Mouse (Mus musculus): ENCODE results near the gene Gm43517.

Gm43517 gene

DNA sequence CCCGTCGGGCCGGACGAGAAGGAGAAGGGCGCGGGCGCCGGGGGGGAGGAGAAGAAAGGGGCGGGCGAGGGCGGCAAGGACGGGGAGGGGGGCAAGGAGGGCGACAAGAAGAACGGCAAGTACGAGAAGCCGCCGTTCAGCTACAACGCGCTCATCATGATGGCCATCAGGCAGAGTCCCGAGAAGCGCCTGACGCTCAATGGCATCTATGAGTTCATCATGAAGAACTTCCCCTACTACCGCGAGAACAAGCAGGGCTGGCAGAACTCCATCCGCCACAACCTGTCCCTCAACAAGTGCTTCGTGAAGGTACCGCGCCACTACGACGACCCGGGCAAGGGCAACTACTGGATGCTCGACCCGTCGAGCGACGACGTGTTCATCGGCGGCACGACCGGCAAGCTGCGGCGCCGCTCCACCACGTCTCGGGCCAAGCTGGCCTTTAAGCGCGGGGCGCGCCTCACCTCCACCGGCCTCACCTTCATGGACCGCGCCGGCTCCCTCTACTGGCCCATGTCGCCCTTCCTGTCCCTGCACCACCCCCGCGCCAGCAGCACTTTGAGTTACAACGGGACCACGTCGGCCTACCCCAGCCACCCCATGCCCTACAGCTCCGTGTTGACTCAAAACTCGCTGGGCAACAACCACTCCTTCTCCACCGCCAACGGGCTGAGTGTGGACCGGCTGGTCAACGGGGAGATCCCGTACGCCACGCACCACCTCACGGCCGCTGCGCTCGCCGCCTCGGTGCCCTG, at the start of gene Gm43517:
Gene Gm43517, plus strand, starts transcription at position 299 of the 755 bp plus-strand sequence.
- no peak for DNase-seq (ENCODE audit: low spot score)

DNA sequence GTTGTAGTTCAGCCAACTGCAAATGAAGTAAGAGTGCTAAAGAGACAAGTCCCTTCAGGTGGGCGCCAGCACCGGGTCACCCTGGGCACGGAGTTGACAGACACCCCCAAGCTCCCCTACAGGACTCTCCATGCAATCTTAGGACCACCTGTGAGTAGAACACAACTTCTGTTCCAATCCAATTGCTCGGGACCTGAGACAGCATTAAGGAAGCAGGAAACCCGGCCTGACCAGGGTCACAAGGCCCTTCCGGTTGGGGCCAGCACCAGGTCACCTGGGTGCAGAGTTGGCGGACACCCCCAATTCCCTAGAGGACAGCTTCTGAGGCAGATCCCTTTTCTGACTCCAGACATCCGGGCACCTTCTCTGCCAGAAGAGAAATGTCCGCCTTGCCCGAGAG, 35.3 kb upstream of the Gm43517 start:
- DNase-seq (ENCODE audit: low spot score), result no peak

DNA sequence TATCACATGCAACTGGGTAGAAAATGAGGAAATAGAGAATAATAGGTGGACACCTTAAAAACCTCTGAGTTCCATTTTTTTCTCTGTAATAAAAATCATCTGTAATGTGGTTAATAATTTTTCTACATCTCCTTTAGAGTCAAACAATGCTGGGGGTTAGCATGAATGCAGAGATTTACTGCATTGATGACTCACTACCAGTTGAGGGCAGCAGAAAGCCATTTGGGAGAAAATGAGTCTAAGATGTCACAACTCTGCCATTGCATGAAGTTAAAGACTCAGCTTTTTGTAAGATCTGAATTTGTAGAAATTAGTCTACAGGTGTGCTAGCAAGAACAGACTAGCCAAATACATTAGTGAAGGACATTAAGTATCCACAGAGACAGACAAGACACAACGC, 16.0 kb upstream of the Gm43517 start:
- no peak for DNase-seq (ENCODE audit: low spot score)

DNA sequence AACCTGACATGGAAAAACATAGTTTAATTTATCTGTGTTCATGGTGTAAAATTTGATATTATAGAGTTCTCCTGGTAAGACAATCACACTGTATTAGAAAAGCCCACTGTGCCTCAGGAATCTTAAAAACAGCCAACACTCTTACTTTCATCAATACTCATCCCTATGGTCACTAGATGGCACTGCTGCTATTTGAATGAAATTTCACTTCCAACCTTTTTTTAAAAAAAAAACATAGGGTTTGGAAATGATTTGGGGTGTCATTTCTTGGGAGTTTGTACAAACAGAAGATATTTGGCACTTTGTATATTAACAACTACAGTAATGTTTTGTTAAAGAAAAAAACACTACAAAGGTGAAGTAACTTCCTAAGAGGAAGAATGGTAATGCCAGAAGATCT, 12.8 kb upstream of the Gm43517 start:
- no peak for DNase-seq (ENCODE audit: low spot score)

DNA sequence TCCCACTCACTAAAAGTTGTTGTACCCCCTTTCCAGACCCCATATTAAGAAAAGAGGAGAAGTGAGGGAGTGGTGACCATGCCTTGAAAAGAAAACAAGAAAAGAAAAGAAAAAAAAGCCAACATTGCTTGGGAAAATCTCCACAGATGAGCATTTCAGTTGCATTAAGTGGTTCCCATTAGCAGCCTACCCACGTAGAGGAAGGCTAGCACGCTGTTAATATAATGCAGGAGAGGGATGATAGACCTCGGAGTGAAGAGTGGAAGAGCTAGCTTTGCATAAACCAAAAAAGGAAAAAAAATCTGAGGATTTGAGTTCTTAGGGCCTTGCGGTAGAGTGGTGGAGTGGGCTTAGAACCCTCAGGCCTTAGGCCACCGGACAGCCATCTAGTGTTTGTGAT, 11.8 kb upstream of the Gm43517 start:
- DNase-seq (ENCODE audit: low spot score), result no peak

DNA sequence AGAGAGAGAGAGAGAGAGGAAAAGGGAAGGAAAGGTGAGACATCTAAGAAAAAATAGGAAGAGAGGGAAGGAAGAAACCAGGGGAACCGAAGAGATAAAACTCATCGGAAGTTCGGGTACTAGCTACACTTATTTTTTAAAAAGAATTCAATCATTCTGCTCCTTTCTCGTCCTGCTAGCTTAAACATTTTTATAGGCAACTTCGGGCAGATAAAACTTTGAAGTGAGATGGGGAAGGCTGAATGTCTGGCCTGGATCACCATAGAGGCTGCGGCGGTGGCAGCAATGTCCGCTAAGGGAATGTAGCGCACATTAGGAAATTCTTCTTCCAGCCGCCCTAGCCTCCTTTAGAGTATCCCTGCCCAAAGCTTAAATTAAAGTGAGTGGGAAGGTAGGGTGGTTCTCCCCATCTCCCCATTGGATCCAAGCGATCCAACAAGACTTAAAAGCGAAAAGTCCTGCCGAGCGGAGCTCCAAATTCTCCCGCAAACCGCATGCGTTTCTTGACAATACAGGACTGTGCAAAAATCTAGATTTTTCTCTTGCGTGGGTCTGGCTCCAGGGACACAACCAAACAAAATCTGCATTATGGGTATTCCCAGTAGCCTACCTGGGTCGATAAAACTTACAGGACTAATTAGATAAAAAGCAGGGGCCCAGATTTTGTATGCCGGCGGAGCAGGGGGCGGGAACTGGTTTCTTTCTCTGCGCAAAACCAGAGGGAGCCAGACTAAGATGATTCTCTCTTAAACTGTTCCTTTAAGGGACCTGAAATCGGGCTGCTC, 11.0 kb upstream of the Gm43517 start:
- no peak for DNase-seq (ENCODE audit: low spot score)

DNA sequence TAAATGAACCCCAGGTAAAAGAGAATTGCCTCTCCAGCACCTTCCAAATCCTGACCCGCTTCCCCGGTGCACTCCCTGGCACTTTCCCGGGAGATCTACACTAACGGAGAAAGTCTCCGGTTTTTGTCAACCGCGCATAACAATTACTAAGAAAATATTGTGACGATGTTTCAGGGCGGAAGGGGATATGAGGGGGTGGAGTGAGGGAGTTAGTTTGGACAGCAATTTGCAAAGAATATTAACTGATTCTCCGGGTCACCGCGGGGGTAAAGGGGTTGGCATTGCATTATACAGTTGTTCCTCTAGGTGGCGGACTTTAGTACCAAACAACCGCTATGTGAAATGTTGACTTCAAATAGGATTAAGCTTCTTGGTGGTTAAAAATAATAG, 10.4 kb upstream of the Gm43517 start:
- DNase-seq (ENCODE audit: low spot score), result no peak

DNA sequence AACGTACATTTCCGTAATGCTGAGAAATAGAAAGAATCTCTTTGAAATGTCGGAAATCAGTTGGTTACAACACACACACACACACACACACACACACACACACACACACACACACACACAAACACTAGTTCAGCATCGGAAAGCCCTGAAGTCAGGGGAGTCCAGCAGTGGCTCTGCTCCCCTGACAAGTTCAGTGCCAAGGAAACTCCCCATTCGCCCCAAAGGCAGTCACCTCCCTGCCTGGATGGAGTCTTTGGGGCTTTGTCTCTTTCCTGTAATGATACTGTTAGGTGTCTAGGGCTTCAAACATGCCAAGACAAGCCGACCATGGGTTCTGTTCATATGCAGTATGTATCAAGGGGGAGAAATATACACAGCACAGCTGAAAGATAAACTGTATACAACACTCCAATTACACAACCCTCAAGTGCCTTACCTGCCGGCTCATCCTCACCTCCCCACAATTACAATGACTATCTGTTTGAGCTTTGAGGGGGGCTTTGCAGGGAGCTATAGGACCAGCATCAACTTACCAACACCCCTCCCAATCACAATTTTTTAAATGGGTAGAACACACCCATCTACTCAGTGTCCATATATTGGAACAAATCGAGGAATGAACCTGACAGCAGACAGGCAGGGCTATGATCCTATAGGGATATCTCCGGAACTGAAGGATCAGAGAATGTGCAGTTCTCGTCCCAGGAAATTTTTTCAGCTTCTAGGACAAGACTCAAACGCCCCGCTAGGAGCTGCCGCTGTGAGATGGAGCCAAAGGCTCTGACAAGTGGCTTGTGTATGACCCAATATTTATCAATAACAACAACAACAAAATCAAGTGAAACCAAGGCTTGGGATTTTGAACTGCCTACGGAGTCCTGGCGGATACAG, 9.3 kb upstream of the Gm43517 start:
- DNase-seq (ENCODE audit: low spot score), result no peak

DNA sequence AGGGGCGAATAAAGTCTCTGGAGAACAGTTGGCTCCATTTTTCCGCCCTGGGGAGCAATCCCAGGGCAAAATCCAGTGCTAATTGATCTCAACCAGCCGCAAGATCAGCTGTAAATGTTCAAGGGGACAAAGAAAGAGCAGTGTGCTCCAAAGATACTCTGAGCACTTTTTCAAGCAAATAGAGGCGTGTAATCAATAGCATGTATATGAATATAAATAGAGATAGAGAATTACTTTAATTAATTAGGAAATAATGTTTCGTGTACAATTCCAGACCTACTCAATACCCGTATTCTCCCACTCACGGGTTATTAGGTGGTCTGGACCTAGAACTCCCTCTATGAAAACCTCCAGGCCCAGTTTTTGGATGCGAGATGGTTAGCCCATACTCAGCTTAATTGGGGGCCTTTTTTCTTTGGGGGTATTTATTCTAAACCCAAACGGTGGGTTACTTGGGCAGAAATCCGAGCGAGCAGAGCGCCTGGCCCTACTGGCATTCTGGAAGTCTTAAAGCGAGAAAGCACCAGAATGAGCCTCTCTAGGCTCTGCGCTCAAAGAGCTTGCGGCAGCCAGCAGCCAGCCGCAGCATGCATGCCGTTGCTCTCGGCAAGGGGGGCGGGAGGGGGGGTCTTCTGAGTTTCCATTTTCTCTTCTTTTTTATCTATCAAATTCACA, 8.5 kb upstream of the Gm43517 start:
- no peak for DNase-seq (ENCODE audit: low spot score)

DNA sequence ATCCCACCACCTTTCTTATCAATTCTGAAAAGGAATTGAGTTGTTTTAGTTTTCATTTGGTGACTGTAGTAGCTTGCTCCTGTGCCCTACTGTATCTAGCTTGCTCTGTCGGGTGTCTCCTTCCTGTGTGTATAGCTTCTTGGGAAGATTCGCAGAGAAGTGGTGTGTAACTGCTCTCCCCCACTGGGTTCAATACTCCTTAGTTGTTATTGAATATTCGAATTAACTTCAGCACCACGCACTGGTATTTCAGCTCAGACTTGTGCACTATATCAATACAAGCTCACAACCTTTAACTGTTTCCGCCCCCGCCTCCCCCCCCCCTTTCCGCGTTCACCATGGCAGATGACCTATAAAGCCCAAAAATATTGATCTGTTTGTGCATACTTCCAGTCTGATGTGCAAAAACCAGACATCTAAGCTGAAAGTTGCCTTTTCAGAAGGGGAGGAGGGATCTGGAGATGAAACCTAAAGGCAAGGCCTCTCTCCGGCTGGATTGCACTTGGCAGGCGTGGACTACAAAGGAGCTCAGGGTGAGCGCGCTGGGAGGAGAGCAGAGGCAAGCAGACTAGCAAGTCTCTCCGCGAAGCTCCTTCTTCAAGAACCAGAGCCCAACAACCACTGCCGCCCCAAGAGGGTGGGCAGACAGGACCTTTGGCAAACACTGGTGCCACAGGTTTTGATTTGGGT, 7.5 kb upstream of the Gm43517 start:
- no peak for DNase-seq (ENCODE audit: low spot score)

DNA sequence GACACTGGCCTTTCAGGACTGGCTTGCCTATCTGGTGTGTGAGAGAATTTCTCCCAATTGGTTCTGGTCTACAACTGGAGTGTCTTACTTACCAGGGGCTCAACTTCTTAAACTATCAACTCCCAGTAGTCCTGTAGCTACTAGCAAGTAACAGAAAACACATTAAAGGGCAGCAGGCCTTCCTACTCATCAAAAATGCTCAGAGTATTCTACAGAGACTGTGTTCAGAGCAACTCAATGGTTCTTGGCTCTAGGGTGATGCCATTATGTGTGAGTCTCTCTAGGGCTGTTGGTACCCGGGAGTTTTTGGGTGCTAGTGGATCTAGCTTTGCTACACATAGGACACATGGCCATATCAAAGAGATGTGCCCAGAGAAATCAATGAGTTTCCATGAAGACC, 6.1 kb upstream of the Gm43517 start:
- DNase-seq (ENCODE audit: low spot score), result no peak

DNA sequence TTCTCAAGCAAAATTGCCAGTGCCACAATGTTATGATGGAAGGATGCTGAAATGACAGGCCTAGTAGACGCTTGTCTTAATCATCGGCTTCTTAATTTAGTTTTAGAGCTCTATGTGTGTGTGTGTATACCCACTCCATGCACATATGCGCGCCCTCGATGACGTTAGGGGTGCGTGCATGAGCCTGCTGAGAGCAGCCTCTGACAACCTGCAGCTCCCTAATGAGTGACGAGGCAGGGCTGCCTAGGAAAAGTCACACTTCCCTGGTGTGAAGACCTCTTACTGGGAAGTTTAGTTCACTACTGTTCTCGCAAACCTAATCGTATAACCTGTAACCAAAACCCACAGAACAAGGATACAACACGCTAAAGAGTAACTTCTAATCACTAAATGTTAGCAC, 5.5 kb upstream of the Gm43517 start:
- no peak for DNase-seq (ENCODE audit: low spot score)

DNA sequence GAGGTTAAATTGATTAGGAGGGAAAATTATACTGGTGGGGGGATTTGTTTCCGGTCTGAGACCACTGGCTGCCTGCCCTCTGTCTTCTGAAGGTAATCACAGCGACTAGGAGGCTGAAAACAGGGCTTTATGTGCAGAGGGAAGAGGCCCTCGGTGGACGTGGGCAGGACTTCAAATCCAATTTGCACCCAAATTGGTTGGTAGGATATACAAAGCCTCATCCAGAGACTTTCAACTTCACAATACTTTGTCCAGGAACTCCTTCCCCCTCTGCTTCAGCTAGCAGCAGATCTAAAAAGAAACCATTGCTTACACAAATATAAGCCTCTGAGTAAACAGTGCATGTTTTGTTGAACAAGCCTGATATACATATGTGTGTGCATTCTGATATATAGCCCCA, 4.5 kb upstream of the Gm43517 start:
- DNase-seq (ENCODE audit: low spot score), result no peak

DNA sequence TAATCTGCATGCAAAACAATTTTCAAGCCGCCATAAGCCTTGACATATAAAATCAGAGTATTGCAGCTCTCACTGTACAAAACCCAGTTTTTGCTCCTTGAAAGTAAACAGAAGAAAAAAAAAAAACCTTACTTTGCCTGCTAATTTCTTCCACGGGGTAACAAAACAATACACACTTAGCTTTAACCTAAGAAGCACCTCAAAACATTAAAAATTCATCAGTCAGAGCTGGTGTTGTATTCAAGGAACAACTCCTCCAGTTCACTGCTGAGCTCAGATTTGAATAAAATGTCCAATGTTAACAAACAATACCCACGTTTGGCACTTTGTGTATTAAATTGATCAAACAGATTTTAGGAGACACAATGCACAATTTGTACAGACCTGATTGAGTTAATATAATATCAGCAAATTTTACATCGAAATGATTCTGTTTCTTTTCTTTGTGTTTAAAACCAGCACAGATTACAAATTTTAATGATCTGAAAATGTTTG, 3.9 kb upstream of the Gm43517 start:
- DNase-seq (ENCODE audit: low spot score), result no peak

DNA sequence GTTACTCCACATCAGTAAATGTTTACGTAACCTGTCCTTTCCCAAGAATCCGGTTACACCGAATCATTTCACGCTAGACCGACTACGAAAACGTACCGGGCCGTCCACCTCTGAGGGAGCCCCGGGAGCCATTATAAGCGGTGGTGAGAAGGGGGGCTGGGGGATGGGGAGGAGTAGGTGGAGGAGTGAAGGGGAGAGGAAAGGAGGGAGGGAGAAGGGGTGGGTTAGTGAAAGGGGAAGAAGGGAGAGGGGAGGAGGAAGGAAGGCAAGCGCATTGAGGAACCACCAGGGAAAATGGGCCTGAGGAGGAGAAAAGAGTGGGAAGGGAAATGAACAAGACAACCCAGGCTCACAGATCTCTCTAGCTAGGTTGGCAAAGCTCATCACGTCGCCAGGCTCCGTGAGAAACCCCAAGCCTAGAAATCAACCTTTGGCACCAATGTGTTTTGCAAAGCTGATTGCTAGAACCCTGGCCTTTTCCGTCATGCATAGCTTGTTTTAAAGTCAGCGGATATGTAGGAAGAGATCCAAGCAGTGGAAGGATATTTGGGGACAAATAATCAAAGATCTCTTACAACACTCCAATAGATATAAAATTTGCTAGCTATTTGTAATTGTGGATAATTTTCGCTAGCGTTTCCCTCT, 3.1 kb upstream of the Gm43517 start:
- no peak for DNase-seq (ENCODE audit: low spot score)

DNA sequence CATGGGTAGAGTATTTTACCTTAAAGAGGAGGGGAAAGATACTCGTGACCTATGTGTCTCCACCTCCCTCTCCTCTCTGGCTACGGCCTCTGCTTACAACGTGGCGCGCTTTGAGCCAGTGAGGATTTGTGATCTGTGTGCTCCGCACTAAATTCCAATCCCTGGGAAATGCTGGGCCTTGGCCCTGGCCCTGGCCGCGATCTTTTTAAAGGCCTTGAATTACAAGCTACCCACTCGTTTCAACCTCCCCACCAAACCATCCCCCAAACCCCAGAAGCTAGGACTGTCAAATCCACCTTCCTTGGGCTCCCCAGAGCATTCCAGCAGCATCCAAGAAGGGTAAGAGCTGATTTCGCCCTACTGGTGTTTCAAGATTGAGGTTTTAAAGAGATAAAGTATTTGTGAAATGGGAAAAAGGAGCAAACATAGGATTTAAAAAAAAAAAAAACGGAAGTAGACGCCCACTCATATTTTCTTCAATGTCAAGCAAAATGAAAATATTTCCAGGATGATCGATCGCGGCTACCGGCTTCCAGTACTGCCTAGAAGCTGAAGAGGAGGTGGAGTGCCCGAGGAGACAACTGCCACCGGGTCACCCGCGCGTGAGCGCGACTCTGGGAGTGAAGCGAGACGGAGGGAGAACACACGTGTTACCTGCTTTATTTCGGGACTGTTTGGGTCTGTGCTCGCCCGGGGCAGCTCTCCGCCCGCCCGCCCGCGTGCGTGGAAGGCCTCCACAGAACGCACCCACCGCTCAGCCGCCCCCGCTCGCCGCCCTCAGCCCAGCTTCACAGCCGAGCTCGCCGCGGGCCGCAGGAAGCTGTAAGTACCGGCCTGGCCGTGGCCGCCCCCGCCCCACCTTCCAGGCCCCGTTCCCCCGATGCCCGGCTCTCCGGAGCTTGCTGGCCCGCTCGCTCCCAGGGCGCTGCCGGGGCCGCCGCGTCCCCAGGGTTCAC, 2.1 kb upstream of the Gm43517 start, which contains the start of gene Foxg1:
Gene Foxg1, plus strand, starts transcription at position 96 of the 956 bp plus-strand sequence.
- no peak for DNase-seq (ENCODE audit: low spot score)

DNA sequence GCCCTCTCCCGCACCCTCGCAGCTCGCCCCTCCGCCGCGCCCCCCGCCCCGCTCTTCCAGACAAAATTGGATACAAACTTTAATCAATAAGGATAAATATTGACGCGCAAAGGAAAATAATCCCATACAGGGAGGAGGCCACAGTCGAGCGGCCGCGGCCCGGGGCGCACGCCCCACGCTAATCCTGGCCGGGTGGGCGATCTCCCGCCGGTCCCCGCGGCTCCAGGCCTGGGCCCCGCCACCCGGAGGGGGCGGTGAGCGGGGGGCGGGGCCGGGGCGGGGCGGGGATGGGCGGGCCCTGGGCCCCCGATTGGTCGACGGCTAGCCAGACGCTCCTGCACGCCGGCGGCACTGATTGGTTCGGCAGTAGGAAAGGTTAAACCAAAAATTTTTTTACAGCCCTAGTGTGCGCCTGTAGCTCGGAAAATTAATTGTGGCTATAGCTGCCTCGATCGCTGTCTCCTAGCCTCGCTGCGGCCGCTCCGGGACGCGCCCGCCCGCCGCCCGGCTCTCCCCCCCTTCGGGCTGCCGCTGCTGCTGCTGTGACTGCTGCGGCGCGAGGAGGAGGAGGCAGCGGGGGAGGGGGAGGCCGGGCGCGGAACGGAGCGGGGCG, 1.3 kb upstream of the Gm43517 start:
- DNase-seq (ENCODE audit: low spot score), result no peak

DNA sequence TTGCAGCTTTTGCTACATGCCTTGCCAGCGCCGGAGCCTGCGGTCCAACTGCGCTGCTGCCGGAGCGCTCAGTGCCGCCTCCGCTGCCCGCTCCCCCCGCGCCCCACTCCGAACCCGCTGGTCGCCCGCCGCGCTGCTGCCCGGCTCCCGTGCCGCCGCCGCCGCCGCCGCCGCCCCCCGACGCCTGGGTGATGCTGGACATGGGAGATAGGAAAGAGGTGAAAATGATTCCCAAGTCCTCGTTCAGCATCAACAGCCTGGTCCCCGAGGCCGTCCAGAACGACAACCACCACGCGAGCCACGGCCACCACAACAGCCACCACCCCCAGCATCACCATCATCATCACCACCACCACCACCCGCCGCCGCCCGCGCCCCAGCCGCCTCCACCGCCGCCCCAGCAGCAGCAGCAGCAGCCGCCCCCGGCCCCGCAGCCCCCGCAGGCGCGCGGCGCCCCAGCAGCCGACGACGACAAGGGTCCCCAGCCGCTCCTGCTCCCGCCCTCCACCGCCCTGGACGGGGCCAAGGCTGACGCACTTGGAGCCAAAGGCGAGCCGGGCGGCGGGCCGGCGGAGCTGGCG, 589 bp upstream of the Gm43517 start:
- DNase-seq (ENCODE audit: low spot score), result no peak

DNA sequence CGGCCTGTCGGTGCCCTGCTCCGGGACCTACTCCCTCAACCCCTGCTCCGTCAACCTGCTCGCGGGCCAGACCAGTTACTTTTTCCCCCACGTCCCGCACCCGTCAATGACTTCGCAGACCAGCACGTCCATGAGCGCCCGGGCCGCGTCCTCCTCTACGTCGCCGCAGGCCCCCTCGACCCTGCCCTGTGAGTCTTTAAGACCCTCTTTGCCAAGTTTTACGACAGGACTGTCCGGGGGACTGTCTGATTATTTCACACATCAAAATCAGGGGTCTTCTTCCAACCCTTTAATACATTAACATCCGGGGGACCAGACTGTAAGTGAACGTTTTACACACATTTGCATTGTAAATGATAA, 637 bp downstream of the Gm43517 start:
- no peak for DNase-seq (ENCODE audit: low spot score)
